Mouse (Mus musculus) lung, adult 2 months (tissue): Measurements from ENCODE around the gene Alg9. TPM values are rescaled to one million over a fixed set of nuclear protein-coding genes. Genes with fewer than 3 reads are reported as not detected.

Experiments
- DNase-seq: peaks from one replicate; pipeline ENCODE4 v3.0.0; 2022
- H3K4me1 ChIP-seq: fragments of 200-500 bp; 2 replicates; pipeline ENCODE4 v1.6.1; 2011; ENCODE audit warnings: low read length; ENCODE audit not compliant: control insufficient read depth, insufficient read depth
- H3K4me3 ChIP-seq: fragments of 200-500 bp; replicated peaks from 2 replicates; pipeline ENCODE3; 2011; ENCODE audit warnings: low read depth, mild to moderate bottlenecking, control low read depth, low read length; ENCODE audit errors: extremely low read depth
- CTCF ChIP-seq: fragments of 200-500 bp; IDR thresholded peaks from 2 replicates; pipeline ENCODE4 v1.5.1; 2011; ENCODE audit warnings: mild to moderate bottlenecking, low read length, control low read depth; ENCODE audit not compliant: insufficient read depth
- POLR2A ChIP-seq: fragments of 200-500 bp; IDR thresholded peaks from 2 replicates; pipeline ENCODE4 v1.6.1; 2011; ENCODE audit warnings: low read depth, mild to moderate bottlenecking, control low read depth, low read length, borderline replicate concordance; ENCODE audit errors: extremely low read depth
- WGBS: fragments of 180-500 bp; shearing (Covaris S2); methylation state at CpG from one replicate; pipeline ENCODE4 v1.1.7; 2018; 5-methylcytosine and 5-hydroxymethylcytosine counted together
- polyA plus RNA-seq: library from polyadenylated mRNA; depleted of rRNA; stranded (reverse); fragments of >200 nt; gene quantifications from 2 replicates; pipeline ENCODE4 v1.2.3, GENCODE M21; 2012; rRNA removed

The Alg9 gene
- 17.1 and 20.1 TPM in 2 replicates for polyA plus RNA-seq

DNA sequence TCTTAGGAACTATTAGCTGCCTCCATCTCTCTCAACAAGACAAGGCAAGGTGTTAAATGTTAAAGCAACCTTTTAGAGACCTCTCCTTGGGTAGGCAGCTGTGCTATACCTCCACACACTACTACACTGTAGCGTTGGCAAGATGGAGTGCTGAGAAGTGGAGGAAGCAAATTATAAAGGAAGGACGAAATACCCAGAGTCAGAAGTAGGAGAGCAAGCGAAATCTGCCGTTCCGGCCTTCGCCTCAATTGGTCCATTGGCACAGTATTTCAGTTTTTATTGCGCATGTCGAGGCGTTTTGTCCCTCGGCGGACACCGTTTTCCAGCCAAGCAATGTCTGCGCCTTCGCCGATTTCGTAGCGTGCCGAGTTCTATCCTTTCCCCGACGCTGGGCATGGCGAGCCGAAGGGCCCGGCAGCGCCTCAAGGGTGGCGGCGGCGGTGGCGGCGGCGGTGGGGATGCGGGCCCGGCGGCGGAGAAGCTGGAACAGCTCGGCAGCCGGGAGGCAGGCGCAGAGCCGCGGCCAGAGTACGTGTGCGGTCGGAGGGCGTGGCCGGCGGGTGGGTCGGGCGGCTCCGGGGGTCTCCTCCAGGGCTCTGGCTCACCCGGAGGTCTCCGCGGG is at the start of gene Alg9, which contains the start of gene 1110032A03Rik:
TSS of gene Alg9 (plus strand) at position 29 of the 622 bp plus-strand sequence.
TSS of gene 1110032A03Rik (minus strand) at position 530 of the 622 bp plus-strand sequence.
- TF ChIP-seq POLR2A (peak; percentile 57; the same call in 1 of the 2 replicates), CTCF (no peak)
- DNase-seq = peak; percentile 92
- peaks cover 13% of the 10 kb centered on the region for H3K4me1 ChIP-seq
- under 1% methylated on average over 51 of the region's 51 CpGs for WGBS
- peak within 1 kb of the TSS; percentile 89 for H3K4me3 ChIP-seq

GRCm38 (mm10) chr9:50725921-50726590 is 48.8 kb upstream of the Alg9 start:
- DNase-seq = no peak
- WGBS = 62% methylated on average over 8 of the region's 8 CpGs

DNA sequence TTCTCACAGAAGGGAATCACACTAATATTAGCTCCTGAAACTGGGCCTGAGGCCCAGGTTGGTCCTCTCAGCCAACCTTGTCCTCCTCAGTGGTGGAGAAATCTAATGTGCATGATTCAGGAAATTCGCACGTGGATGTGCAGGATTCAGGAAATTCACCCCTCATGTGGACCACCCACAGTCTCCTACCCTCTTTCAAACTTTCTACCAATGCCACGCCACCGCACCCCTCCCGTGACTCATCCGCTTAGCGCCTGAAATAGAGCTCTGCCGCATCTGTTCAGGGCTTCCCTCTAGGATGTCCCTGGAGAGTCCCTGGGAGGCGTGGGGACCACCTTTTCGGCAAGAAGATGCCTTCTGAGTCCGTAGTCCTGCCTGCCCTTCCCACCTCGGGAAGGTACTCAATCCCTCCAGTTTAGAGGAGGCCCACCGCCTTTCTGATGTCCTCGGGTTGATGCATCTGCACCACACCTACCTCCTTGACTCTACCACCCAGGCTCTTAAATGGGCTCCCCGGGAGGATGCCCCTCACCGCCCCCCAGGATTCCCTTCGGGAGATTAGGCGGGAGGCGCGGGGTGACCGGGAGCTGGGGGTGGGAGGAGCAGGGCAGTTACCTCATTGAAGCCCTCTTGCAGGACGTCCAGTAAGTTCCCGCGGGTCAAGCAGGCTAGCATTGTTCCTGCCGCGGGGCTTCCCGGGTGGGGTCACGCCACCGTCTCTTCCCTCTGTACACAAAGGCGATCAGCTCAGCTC is 47.5 kb upstream of the Alg9 start:
- peak overlapping the region; percentile 80 for H3K4me3 ChIP-seq
- H3K4me1 ChIP-seq = peaks cover 8% of the 10 kb centered on the region
- WGBS = 18% methylated on average over 30 of the region's 30 CpGs
- TF ChIP-seq POLR2A (no peak), CTCF (no peak)
- no peak for DNase-seq

More at GRCm38 (mm10) chr9:50725921-50726590, 48.8 kb upstream of the Alg9 start:
- TF ChIP-seq POLR2A = no peak
- TF ChIP-seq CTCF = no peak
- H3K4me3 ChIP-seq = no peak overlapping the region
- H3K4me1 ChIP-seq = peaks cover 8% of the 10 kb centered on the region

GRCm38 (mm10) chr9:50727925-50728651 is 46.7 kb upstream of the Alg9 start:
- DNase-seq = peak; percentile 49
- TF ChIP-seq CTCF (no peak), POLR2A (0 out of 2 replicates have a peak, but pooled peaks have one; percentile 19)
- H3K4me1 ChIP-seq = peaks cover 6% of the 10 kb centered on the region
- H3K4me3 ChIP-seq = peak overlapping the region; percentile 80
- 0% methylated on average over 45 of the region's 45 CpGs for WGBS

GRCm38 (mm10) chr9:50729600-50729999 is 45.2 kb upstream of the Alg9 start:
- Histone ChIP-seq H3K4me3 (no peak overlapping the region), H3K4me1 (peaks cover 3% of the 10 kb centered on the region; the same call in 1 of the 2 replicates)
- TF ChIP-seq POLR2A (no peak), CTCF (no peak)
- WGBS = 31% methylated on average over 4 of the region's 4 CpGs
- no peak for DNase-seq

DNA sequence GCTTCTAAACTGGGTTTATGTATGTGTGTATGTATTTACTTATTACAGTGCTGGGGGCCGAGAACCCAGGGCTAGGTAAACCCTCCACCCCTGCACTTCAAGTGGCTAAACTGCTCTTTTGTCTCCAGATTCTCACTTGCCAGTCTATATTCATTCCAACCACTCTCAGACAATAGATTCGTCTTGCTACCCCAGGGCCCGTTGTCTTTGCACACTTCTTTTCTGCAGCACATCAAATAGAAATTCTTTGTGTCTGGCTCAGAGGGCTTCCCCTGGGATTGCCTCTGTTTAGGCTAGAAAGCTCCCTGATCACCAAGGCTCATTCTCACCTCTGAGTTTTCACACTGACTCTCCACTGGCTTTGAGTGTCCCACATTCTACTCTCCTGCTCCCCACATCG is 42.3 kb upstream of the Alg9 start:
- 42% methylated on average over 4 of the region's 4 CpGs for WGBS
- DNase-seq = no peak
- no peak overlapping the region for H3K4me3 ChIP-seq
- TF ChIP-seq POLR2A (no peak), CTCF (no peak)
- H3K4me1 ChIP-seq = peaks cover 3% of the 10 kb centered on the region; the same call in 1 of the 2 replicates

DNA sequence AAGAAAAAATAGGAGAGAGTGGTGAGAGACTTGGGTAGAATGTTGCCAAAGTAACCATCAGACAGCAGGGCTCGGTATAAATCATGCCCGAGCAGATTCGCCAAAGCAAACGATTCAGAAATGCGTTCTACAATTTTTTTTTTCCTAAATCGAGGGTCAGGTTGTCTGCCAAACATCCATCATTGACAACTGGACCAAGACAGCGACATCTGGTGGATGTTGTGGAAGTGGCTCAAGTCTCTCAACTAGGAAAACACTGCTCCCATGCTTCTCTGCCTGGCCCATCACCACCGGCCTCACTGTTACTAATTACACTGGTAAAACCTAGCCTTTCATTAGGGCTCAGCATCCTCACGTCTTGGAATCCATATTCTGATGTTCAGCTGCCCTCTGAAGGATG is 39.8 kb upstream of the Alg9 start:
- Histone ChIP-seq H3K4me3 (no peak overlapping the region), H3K4me1 (0 out of 2 replicates have a peak, but pooled peaks cover 2% of the 10 kb centered on the region)
- WGBS = 2% methylated on average over 9 of the region's 9 CpGs
- DNase-seq = peak; percentile 41
- TF ChIP-seq POLR2A = no peak
- peak; percentile 64 for TF ChIP-seq CTCF

- TF ChIP-seq POLR2A = peak; percentile 3; the same call in 1 of the 2 replicates
- no peak for TF ChIP-seq CTCF
- Histone ChIP-seq H3K4me3 (peak within 1 kb of the TSS; percentile 40), H3K4me1 (peaks cover 5% of the 10 kb centered on the region; the same call in 1 of the 2 replicates)
- peak; percentile 96 for DNase-seq
- WGBS = 11% methylated on average over 36 of the region's 36 CpGs
These were observed 35.6 kb upstream of the Alg9 start, which contains the start of gene Dixdc1 for GRCm38 (mm10) chr9:50738914-50739870. Gene Dixdc1, minus strand, starts transcription at chr9:50739517.
